Mouse (Mus musculus) retina, postnatal 1 day (tissue): ENCODE data around the gene Mrps10.
"Not testable (repeated sequence)": the region's sequence is repeated elsewhere in the genome, so short reads cannot be mapped to it uniquely, and the experiment has no call there.

Source experiments
- DNase-seq: peaks from one replicate; pipeline ENCODE4 v3.0.0-alpha.2; 2012

Gene Mrps10

GRCm38 (mm10) chr17:47383266-47383665 lies 14.6 kb downstream of the Mrps10 start:
- no peak for DNase-seq

GRCm38 (mm10) chr17:47384064-47384463 lies 15.4 kb downstream of the Mrps10 start:
- no peak for DNase-seq

GRCm38 (mm10) chr17:47385145-47385544 lies 16.5 kb downstream of the Mrps10 start, which contains the start of gene Guca1b:
Gene Guca1b (plus strand): TSS chr17:47385393.
- peak; percentile 65 for DNase-seq

- peak; percentile 44 for DNase-seq
Measured at GRCm38 (mm10) chr17:47386649-47387048, 18.0 kb downstream of the Mrps10 start.

- peak; percentile 24 for DNase-seq
Measured at GRCm38 (mm10) chr17:47394223-47394869, 25.7 kb downstream of the Mrps10 start.

- peak; percentile 58 for DNase-seq
Measured at GRCm38 (mm10) chr17:47395376-47395913, 26.8 kb downstream of the Mrps10 start.

GRCm38 (mm10) chr17:47399091-47399490 lies 30.4 kb downstream of the Mrps10 start:
- no peak for DNase-seq

- DNase-seq, result peak; percentile 74
Measured at GRCm38 (mm10) chr17:47400451-47400850, 31.8 kb downstream of the Mrps10 start, which contains the start of gene Guca1a. Gene Guca1a (minus strand): TSS chr17:47400584.

- DNase-seq, result no peak
Measured at GRCm38 (mm10) chr17:47407717-47408557, 39.2 kb downstream of the Mrps10 start.

GRCm38 (mm10) chr17:47408558-47408898 lies 39.8 kb downstream of the Mrps10 start:
- DNase-seq, result peak; percentile 72

- peak; percentile 38 for DNase-seq
Measured at GRCm38 (mm10) chr17:47409897-47410861, 41.5 kb downstream of the Mrps10 start.

- no peak for DNase-seq
Measured at GRCm38 (mm10) chr17:47420195-47420594, 51.5 kb downstream of the Mrps10 start.

- no peak for DNase-seq
Measured at GRCm38 (mm10) chr17:47421566-47421965, 52.9 kb downstream of the Mrps10 start.

GRCm38 (mm10) chr17:47422616-47423015 lies 53.9 kb downstream of the Mrps10 start:
- not testable (repeated sequence) for DNase-seq

- no peak for DNase-seq
Measured at GRCm38 (mm10) chr17:47424186-47424585, 55.5 kb downstream of the Mrps10 start.

- no peak for DNase-seq
Measured at GRCm38 (mm10) chr17:47427316-47427715, 58.6 kb downstream of the Mrps10 start.

GRCm38 (mm10) chr17:47428831-47429304 lies 60.2 kb downstream of the Mrps10 start:
- DNase-seq, result peak; percentile 80

GRCm38 (mm10) chr17:47430815-47431214 lies 62.1 kb downstream of the Mrps10 start:
- DNase-seq, result no peak
